Mouse (Mus musculus): ENCODE results near the gene Smr2.
"Not testable (repeated sequence)": the region's sequence is repeated elsewhere in the genome, so short reads cannot be mapped to it uniquely, and the experiment has no call there.

The Smr2 gene

GRCm38 (mm10) chr5:88086256-88086655 is at the start of gene Smr2:
Smr2 (plus strand) TSS chr5:88086556.
- in situ Hi-C loops (cut with MboI, MseI): not testable (repeated sequence)

DNA sequence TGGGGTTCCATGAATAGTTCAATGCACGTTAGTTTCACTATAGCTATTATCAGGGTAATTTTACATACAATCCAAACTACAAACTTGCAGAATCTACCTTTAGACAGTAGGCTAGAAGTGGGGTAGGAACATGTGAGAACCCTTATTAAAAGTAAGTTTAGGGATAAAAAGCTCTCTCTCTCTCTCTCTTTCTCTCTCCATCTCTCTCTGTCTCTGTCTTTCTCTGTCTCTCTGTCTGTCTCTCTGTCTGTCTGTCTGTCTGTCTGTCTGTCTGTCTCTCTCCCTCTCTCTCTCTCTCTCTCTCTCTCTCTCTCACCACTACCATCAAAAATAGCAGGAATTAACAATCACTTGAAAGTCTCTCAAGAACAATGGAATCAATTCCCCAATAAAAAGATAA is 25.1 kb downstream of the Smr2 start, which contains the start of gene Gm11116:
Gene Gm11116 (minus strand): TSS at position 101 of the 400 bp plus-strand sequence.
- in situ Hi-C loops (cut with MboI, MseI): loop anchor here (10.0 kb wide), 1 partner anchor 1313 kb away; no protein-coding TSS in a partner anchor

- in situ Hi-C loops (cut with MboI, MseI): no loop called here
Measured at GRCm38 (mm10) chr5:88153999-88154398, 67.6 kb downstream of the Smr2 start, which contains the start of gene Gm11115. Gm11115 (minus strand) TSS chr5:88154099.

All from T-helper 2 cell (primary cell).